Mouse (Mus musculus): ENCODE measurements at regions not wholly inside any gene's neighbourhood (a gene's known extent, or its start where the extent isn't known, plus 50 kb on each side); places are given as distances from the start of the nearest gene placed in this dataset.

DNA sequence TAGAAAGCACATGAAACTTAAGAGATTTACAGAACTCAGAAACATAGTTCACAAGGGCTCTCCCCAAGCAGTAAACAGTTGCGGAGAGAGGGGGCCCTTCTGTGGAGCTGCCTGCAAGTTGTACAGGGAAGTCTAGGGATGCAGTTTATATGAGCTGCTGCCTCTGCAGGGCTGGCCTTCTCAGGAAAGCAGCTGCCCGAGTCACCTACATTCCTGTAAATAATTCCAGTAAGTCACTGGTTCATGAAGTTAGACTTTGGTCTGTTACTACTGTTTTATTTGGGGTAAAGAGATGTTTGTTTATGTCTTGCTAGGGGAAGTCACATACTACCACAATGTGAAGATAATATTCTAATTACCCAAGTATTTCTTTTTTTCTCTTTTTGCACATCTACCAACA lies 601.1 kb downstream of the Etnk1 start:
- no peak for TF ChIP-seq EP300 (IDR thresholded peaks at IDR 0.05; ENCODE audit: insufficient read depth, low read depth, low read length)
- TF ChIP-seq CTCF (IDR thresholded peaks at IDR 0.05), result no peak
